Mouse (Mus musculus) CD4-positive, CD25-positive, alpha-beta regulatory T cell, adult 4 months (primary cell): ENCODE data around the gene Dlx1. TPM values are rescaled to one million over a fixed set of nuclear protein-coding genes. Genes with fewer than 3 reads are reported as not detected.

Source experiments
- ATAC-seq: one replicate; pipeline ENCODE4 v1.8.0; 2017
- polyA plus RNA-seq, 2 experiments: library from polyadenylated mRNA; unstranded; fragments of 100-300 nt; shearing (Covaris generic); gene quantifications; one replicate each; pipeline ENCODE4 v1.2.1; 2017

Dlx1 gene
- polyA plus RNA-seq, 2 experiments from 2014 or later: not detected

DNA sequence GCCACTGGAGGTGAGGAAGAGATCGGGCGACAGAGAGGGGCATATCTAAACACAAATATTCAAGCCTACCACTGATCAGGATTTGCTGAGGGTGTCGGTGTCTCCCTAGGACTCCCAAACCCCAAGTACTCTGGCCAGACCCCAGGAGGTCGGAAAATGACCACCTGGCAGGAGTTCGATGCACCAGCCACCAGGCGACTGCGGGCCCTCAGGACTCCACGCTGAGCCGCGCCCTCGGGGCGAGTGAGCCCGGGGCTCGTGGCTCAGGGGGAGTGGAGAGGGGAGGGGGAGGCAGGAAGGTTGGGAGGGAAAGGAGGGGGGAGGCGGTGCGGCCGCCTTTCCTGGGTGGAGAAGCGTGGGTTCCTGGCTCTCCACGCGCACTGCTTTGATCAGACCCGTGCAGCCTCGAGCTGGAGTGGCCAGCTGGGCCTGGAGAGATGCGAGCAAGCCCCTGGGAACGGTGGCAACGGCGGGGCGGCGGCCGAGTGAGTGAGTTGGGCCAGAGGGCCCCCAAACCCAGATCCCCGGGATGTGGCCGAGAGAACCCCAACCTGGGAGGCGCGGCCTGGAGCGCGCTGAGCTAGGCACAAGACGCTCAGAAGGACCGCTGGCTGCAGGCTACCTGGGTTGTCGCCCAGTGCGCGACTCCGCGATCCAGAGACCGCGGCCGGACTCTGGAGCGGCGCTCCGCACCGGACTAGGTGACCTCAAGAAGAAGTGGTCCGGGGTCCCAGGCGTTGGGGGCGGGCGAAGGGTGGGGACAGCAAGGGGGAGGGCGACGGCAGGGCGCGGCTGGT is 999 bp downstream of the Dlx1 start:
- no peak for ATAC-seq

DNA sequence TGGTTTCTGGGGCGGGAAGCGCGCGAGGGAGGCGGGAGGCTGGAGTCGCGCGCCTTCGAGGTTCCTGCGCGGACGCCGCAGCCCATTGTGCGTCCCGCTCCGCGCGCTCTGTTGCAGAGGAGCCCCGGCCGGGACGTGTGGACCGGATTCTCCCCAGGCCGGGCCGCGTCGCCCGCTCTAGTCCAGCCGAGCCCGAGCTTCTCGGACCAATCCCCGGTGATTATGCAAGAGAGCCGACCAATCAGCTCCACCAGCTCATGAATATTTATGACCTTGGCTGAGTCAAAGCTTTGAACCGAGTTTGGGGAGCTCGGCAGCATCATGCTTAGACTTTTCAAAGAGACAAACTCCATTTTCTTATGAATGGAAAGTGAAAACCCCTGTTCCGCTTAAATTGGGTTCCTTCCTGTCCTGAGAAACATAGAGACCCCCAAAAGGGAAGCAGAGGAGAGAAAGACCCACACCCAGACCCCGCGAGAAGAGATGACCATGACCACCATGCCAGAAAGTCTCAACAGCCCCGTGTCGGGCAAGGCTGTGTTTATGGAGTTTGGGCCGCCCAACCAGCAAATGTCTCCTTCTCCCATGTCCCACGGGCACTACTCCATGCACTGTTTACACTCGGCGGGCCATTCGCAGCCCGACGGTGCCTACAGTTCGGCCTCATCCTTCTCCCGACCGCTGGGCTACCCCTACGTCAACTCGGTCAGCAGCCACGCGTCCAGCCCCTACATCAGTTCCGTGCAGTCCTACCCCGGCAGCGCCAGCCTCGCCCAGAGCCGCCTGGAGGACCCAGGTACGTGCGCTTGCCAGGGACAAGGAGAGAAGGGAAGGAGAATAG is 1.8 kb downstream of the Dlx1 start:
- ATAC-seq: peak; percentile 69

DNA sequence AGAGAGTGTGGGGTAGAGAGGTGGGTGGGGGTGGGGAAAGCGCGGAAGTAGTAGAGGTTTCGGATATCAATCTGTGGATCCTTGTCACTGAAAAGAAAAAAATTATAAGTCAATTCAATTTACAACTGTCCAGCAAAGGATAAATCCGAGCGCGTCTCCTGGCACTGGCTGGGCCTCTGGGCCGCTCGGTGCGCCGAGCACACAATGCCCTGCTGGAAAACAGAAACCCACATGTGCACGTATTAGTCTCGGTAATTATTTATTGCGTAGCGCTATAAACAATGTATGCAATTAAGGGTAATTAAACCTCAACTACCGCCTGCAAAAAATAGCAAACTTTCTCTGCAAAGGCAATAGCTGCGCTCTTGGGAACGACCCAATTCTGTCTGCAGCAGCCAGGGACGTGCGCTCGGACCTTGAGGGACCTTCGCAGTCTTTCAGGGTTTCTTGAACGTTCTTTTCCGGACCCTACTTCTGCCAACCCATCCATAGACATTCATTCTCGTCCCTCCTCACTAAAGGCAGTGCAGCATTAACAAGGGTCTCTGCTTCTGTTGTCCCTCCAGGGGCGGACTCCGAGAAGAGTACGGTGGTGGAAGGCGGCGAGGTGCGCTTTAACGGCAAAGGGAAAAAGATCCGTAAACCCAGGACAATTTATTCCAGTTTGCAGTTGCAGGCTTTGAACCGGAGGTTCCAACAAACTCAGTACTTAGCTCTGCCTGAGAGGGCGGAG is 2.6 kb downstream of the Dlx1 start:
- ATAC-seq: no peak

GRCm38 (mm10) chr2:71531124-71531590 is 3.2 kb downstream of the Dlx1 start:
- ATAC-seq: no peak

DNA sequence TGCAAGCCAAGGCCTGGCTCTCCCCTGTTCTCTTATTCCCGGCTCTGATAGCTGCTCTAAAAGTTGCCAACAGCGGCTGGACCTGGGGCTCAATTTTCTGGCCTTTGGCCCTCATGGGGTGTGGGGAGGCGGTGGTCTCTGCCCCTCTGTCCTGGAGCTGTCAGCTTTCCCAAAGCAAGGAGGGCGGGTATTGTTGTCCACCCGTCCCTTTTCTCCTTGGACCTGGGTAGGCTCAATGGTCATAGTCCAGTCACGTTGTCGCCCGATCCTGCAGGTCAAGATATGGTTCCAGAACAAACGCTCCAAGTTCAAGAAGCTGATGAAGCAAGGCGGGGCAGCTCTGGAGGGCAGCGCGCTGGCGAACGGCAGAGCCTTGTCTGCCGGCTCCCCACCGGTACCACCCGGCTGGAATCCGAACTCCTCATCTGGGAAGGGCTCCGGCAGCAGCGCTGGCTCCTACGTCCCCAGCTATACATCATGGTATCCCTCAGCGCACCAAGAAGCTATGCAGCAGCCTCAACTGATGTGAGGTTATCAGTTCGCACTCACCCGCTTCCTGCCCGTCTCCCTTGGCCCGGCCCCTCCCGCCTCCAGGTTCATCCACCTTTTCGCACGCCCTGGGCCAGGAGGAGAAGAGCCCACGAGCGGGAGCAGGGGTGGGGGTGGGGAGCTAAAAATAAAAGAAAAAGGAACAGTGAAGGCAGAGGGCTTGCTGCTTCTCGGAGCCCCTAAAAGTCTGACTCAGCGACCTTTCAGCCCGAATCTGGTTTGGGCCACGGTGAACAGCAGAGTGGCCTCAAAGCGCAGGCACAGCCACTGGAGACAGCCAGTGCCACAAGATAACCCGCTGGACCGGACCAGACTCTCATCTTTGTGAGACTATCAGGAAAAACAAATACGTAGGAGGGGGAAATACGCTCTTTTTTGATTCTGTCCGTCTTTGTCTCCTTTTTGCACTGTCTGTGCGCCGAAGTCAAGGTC is 4.4 kb downstream of the Dlx1 start:
- ATAC-seq: no peak

DNA sequence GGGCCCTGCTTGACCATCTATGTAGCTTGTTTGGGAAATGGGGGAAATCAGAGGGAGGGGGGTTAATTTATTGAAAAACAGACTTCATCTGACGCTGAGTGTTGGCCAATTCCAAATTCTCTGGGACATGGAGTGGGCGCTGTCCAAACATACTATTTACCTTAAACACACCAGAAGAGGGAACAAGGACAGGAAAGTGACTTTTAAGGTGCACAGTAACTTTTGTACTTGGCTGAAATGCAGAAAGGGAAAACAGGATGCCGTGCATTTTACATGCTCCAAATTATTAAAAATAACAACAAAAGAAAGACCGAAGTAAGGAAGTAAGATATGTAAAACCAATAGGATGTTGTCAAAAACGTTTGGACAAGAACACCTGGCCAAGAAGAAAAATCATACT is 5.2 kb downstream of the Dlx1 start:
- no peak for ATAC-seq

GRCm38 (mm10) chr2:71534242-71535052 is 6.5 kb downstream of the Dlx1 start:
- ATAC-seq: no peak

DNA sequence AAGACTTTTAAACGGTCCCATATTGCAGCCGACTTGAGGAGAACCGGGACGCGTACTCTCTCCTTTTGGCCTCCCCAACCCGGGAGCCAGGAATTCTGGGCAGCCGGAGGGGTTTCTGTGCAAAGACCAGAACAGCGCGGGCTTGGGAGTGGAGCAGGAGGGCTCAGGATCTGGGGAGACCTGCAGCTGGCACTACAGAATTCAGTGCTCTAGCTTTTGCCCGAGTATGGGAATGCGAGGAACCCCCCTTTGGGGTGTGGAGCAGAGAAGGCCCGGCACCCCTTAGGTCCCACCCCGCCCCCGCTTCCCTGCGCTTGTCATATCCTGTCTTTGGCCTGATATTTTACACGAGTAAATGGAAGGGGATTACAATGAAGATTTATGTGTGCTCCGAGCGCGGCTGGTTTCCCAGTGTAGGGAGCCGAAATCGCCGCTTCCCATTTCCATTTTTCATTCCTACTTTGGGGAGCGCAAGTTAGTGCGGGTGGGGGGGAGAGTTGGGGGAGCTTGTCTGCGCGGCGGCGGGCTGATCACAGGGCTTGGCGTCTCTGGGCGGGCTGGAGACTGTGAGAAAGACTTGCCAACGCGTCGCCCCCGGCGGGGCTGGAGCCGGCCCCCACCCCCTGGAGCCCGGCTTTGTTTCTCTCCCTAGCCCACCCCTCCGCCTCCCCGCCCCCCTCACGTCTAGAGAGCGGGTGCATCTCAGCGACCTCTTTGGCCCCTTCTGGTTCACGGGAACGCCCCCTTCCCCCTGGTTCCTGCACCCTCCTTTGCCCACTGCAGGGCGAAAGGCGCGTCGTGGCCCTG is 12.9 kb downstream of the Dlx1 start:
- ATAC-seq: no peak

DNA sequence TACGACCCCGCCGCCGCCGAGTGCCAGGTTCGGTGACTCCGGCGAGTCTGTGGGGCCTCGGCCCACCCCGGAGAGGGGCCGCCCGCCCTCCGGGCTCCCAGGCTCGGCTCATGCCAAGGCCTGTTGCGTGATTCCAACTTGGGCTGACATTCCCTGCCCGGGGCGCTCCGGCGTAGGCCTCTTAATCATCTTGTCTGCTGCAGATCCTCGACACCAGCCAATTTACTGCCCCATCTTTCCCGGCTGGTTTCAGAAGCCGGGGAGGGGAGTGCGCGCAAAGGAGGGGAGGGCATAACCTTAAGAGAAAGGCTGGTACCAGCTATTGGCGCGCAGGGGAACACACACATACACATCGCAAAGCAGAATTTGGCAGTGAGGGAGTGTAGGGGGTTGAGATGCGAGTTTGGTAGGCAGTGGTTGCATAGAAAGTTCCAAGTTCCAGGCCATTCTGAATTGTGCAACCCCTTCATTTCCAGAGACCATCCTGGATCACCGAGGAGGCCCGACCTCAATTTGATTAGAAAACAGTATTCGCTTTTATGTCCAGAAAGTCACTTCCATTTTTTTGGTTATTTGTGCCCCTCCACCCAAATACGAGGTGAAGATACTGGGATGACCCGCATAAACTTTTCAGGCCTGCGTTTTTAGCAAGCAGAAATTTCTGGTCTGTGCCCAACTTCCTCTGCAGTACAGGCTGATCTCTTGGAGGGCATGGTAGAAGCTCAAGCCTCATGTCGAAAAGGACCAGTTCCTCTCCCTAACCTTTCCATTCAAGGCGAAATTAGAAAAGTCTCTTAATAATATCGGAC is 13.7 kb downstream of the Dlx1 start:
- ATAC-seq: no peak

DNA sequence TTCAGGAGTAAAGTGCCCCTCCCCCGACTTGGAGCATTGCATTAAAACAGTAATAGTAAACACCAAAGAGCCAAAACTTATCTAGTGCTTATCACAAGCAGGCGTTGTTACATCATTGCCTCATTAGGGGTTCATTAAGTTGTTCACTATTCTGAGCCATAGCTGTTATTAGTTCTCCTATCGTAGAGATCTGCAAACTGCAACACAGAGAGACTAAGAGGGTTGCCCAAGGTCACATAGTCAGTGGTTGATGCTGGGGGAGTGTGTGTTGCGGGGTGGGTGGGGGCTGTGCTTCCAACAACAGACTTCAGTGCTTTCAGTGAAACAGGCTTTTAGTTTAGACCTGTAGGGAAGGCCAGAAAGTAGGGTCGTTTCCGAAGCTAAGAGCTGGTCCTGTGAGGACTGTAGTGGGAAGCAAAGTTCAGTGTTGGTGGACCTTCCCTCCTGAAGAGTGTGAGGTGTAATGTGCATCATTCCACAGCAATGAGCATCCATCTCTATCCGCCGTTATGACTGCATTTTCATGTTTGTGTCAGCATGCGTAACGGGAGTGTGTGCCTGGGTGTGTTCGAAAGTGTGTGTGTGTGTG is 14.4 kb downstream of the Dlx1 start:
- no peak for ATAC-seq

DNA sequence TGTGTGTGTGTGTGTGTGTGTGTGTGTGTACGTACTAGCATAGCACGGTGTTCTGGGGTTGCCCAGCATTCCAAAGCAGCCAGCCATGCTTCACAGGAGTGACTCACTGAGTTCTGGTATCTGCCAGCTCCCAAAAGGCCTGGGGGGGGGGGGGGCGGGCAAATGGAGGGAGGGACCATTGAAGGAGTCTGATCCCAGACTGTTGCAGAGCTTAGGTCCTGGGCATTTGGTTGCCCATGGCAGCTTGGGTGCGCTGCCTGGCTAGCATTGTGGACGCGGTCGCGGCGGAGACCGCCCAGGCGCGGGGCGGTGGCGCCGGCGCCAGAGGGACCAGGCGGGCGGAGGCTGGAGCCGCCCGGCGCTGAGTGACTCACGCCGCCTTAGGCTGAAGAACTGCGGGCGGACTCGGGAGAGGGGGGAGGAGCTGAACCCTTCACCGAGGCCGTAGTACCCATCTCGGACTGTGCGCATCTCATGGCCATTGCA is 14.9 kb downstream of the Dlx1 start:
- ATAC-seq: no peak

DNA sequence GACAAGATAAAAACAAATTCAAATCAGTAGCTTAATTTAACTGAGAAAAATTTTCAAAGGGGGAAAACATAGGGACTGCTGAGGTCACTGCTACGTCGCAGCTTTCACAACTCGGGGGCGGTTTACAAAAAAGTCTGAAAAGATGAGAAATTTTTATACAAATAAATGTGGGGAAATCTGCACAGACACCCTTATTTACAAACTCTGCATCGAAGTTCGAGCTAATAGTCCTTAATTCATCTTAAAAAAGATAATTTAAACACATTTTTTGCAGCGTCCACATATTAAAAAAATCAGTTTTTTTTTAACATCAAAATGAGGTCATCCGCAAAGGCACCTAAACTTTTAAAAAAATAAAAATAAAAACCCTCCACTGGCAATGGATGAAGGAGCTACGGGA is 15.6 kb downstream of the Dlx1 start:
- ATAC-seq: no peak

- ATAC-seq: no peak
Measured at GRCm38 (mm10) chr2:71543948-71544347, 16.0 kb downstream of the Dlx1 start.

GRCm38 (mm10) chr2:71544391-71545285 is 16.7 kb downstream of the Dlx1 start:
- ATAC-seq: no peak

- ATAC-seq: no peak
Measured at GRCm38 (mm10) chr2:71545401-71545881, 17.5 kb downstream of the Dlx1 start.

- peak; percentile 46 for ATAC-seq
Measured at GRCm38 (mm10) chr2:71545882-71546639, 18.1 kb downstream of the Dlx1 start.
